Mouse (Mus musculus): ENCODE measurements at regions not wholly inside any gene's neighbourhood (a gene's known extent, or its start where the extent isn't known, plus 50 kb on each side); places are given as distances from the start of the nearest gene placed in this dataset.

GRCm38 (mm10) chr7:68412786-68413185, 139.1 kb downstream of the Fam169b start:
- TF ChIP-seq CTCF (IDR thresholded peaks at IDR 0.05; ENCODE audit: borderline replicate concordance, insufficient read depth, low read depth, low read length) (no peak), POLR2A (IDR thresholded peaks at IDR 0.05; ENCODE audit: borderline replicate concordance, insufficient read depth, low read length) (no peak)

Data from cerebellum, adult 2 months (tissue).